Mouse (Mus musculus) myocyte (in vitro differentiated cells): ENCODE results near the gene Myrip.

Source experiments
- MAX ChIP-seq: IDR thresholded peaks from one replicate; pipeline ENCODE4 v1.6.1; 2011; ENCODE audit warnings: low read depth, mild to moderate bottlenecking, control low read depth
- POLR2A ChIP-seq: IDR thresholded peaks from one replicate; pipeline ENCODE4 v1.6.1; 2011; ENCODE audit warnings: low read depth, mild to moderate bottlenecking, control low read depth, moderate library complexity; ENCODE audit not compliant: insufficient read length
- REST ChIP-seq: IDR thresholded peaks from one replicate; pipeline ENCODE4 v1.6.1; 2011; ENCODE audit warnings: mild to moderate bottlenecking, control low read depth, moderate library complexity; ENCODE audit not compliant: insufficient read depth, insufficient read length

DNA sequence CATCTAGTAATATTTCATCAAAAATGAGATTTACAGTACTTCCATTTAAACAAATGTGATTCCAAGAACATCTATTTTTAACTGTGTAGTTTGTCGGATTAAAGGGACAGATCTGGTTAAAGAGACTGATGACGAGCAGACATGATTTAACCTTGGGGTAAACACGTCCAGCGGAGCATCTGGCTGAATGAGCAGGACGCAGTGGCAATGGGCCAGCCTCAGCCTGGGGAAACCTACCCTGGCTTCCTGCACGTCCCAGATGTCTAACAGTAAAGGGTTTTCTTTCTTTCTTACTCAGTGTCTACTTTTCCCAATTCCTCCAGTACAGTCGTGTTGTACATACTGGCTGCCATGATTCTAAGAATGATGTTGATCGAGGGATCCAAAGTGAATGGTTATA is 185.8 kb downstream of the Myrip start:
- no peak for TF ChIP-seq MAX
- no peak for TF ChIP-seq REST
- no peak for TF ChIP-seq POLR2A
